Mouse (Mus musculus) intestine, embryonic 15.5 days (tissue): Measurements from ENCODE around the gene Fgd4. TPM values are rescaled to one million over a fixed set of nuclear protein-coding genes. Genes with fewer than 3 reads are reported as not detected.
"Not testable (repeated sequence)": the region's sequence is repeated elsewhere in the genome, so short reads cannot be mapped to it uniquely, and the experiment has no call there.

ENCODE experiments used
- ATAC-seq: fragments of 200-750 bp; cut with Nextera tagmentation; 2 replicates; pipeline ENCODE4 v1.8.0; 2017; ENCODE audit warnings: moderate TSS enrichment, moderate library complexity
- H3K27ac ChIP-seq: fragments of 300-500 bp; sonication (generic); 2 replicates; pipeline ENCODE4 v1.5.1; 2015; ENCODE audit warnings: mild to moderate bottlenecking, inconsistent platforms
- H3K27me3 ChIP-seq: fragments of 300-500 bp; sonication (generic); replicated peaks from 2 replicates; pipeline ENCODE4 v1.6.1; 2015; ENCODE audit warnings: inconsistent platforms
- H3K36me3 ChIP-seq: fragments of 300-500 bp; sonication (generic); 2 replicates; pipeline ENCODE4 v1.6.1; 2015; ENCODE audit warnings: inconsistent platforms
- H3K4me1 ChIP-seq: fragments of 300-500 bp; sonication (generic); replicated peaks from 2 replicates; pipeline ENCODE4 v1.6.1; 2015; ENCODE audit warnings: inconsistent platforms
- H3K4me2 ChIP-seq: fragments of 300-500 bp; sonication (generic); replicated peaks from 2 replicates; pipeline ENCODE4 v1.6.1; 2015; ENCODE audit warnings: mild to moderate bottlenecking, inconsistent platforms
- H3K4me3 ChIP-seq: fragments of 300-500 bp; sonication (generic); replicated peaks from 2 replicates; pipeline ENCODE4 v1.5.1; 2015; ENCODE audit warnings: inconsistent platforms
- H3K9ac ChIP-seq: fragments of 300-500 bp; sonication (generic); 2 replicates; pipeline ENCODE4 v1.6.1; 2015; ENCODE audit warnings: inconsistent platforms
- H3K9me3 ChIP-seq: fragments of 300-500 bp; sonication (generic); 2 replicates; pipeline ENCODE4 v1.6.1; 2016; ENCODE audit warnings: inconsistent platforms
- WGBS: fragments of 180-500 bp; shearing (Covaris S2); methylation state at CpG from one replicate; pipeline ENCODE4 v1.1.7; 2015; 5-methylcytosine and 5-hydroxymethylcytosine counted together
- polyA plus RNA-seq: library from polyadenylated mRNA; unstranded; fragments of >200 nt; fragmentation: Nextera tagmentation; extraction: Ambion mirVana; gene quantifications from 2 replicates; pipeline ENCODE4 v1.2.1, GENCODE M21; 2015

Gene Fgd4
- polyA plus RNA-seq, 1 experiment from 2014 or later: 14.2 TPM

DNA sequence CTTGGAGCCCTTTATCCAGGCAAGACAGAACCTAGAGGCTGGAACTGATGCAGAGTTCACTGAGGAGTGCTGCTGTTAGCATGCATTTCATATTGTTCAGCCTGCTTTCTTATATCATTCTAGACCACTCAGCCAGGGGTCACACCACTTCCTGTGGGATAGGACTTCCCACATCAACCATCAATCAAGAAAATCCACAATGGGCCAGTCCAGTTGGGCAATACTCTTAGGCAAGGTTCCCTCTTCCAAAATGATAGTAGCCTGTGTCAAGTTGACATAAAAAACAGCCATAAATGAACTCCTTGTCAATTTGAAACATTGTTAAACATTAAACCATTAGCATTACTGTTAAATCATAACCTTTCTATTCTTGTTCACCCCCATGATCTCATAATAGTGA lies 34.6 kb downstream of the Fgd4 start:
- no peaks in the 10 kb centered on the region for H3K36me3 ChIP-seq
- no peaks in the 10 kb centered on the region for H3K4me1 ChIP-seq
- H3K9me3 ChIP-seq: no peaks in the 10 kb centered on the region
- no peaks in the 10 kb centered on the region for H3K27me3 ChIP-seq
- H3K4me2 ChIP-seq: no peak overlapping the region
- ATAC-seq: peak; percentile 23; the same call in 1 of the 2 replicates
- H3K9ac ChIP-seq: no peak overlapping the region
- no peak overlapping the region for H3K4me3 ChIP-seq
- no peak overlapping the region for H3K27ac ChIP-seq

DNA sequence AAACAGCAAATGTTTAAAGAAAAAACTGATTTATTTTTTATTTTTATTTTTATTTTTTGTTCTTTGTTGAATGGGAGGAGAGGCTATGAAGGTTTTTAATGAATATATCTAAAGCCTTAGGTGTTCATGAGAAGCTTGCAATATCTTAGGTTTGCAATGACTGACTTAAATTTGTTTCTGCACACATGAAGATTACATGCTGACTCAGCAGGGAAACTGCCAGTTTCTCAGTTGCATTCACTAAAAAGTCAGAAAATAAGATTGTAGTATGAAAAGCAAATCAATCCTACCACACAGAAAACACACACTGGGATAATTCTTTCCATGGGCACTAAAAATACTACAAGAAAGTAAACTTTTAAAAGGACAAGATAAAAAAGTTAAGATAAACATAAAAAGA lies 39.6 kb downstream of the Fgd4 start:
- no peaks in the 10 kb centered on the region for H3K27me3 ChIP-seq
- no peaks in the 10 kb centered on the region for H3K9me3 ChIP-seq

GRCm38 (mm10) chr16:16559878-16560531 lies 40.3 kb downstream of the Fgd4 start:
- H3K4me3 ChIP-seq: peak overlapping the region; percentile 13
- no peaks in the 10 kb centered on the region for H3K9me3 ChIP-seq
- WGBS: 9% methylated on average over 9 of the region's 9 CpGs

More for the DNA sequence above, 39.6 kb downstream of the Fgd4 start:
- H3K27ac ChIP-seq: no peak overlapping the region
- H3K9ac ChIP-seq: no peak overlapping the region
- no peaks in the 10 kb centered on the region for H3K4me1 ChIP-seq
- H3K4me2 ChIP-seq: no peak overlapping the region
- no peak overlapping the region for H3K4me3 ChIP-seq
- ATAC-seq: no peak
- no peaks in the 10 kb centered on the region for H3K36me3 ChIP-seq

GRCm38 (mm10) chr16:16559016-16559877 lies 41.1 kb downstream of the Fgd4 start:
- peak overlapping the region; percentile 13 for H3K4me3 ChIP-seq
- H3K4me2 ChIP-seq: peak overlapping the region; percentile 28
- no peaks in the 10 kb centered on the region for H3K27me3 ChIP-seq
- no peaks in the 10 kb centered on the region for H3K36me3 ChIP-seq
- WGBS: 63% methylated on average over 3 of the region's 3 CpGs
- H3K27ac ChIP-seq: peak overlapping the region; percentile 56; the same call in 1 of the 2 replicates
- no peaks in the 10 kb centered on the region for H3K9me3 ChIP-seq
- H3K9ac ChIP-seq: no peak overlapping the region
- ATAC-seq: no peak
- no peaks in the 10 kb centered on the region for H3K4me1 ChIP-seq

More at GRCm38 (mm10) chr16:16559878-16560531, 40.3 kb downstream of the Fgd4 start:
- Histone ChIP-seq H3K9ac (no peak overlapping the region), H3K4me1 (no peaks in the 10 kb centered on the region), H3K27ac (peak overlapping the region; percentile 56; the same call in 1 of the 2 replicates), H3K27me3 (no peaks in the 10 kb centered on the region), H3K36me3 (no peaks in the 10 kb centered on the region), H3K4me2 (peak overlapping the region; percentile 28)
- peak; percentile 98 for ATAC-seq

DNA sequence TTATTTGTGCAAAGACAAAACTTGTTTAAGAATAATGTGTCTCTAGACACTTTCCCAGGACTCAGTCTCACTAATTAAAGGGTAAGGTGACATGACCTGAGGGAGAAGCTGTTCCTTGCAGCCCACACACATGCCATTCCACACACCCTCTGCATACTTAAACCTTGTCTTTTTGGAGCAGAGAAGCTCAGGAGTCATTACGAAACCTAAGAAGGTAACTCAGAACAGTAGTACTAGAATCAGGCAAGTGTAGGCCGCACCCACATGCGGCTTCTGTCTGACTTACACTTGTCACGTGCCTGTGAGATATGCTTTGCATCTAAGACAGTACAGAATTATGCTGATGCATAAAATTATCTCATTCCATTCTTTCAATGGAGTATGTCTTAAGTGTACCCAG lies 42.6 kb downstream of the Fgd4 start:
- WGBS: 77% methylated on average over 4 of the region's 4 CpGs
- no peak overlapping the region for H3K27ac ChIP-seq
- H3K4me1 ChIP-seq: no peaks in the 10 kb centered on the region
- no peaks in the 10 kb centered on the region for H3K27me3 ChIP-seq
- no peak for ATAC-seq
- H3K4me2 ChIP-seq: no peak overlapping the region
- no peaks in the 10 kb centered on the region for H3K36me3 ChIP-seq
- no peak overlapping the region for H3K4me3 ChIP-seq
- no peak overlapping the region for H3K9ac ChIP-seq
- no peaks in the 10 kb centered on the region for H3K9me3 ChIP-seq

DNA sequence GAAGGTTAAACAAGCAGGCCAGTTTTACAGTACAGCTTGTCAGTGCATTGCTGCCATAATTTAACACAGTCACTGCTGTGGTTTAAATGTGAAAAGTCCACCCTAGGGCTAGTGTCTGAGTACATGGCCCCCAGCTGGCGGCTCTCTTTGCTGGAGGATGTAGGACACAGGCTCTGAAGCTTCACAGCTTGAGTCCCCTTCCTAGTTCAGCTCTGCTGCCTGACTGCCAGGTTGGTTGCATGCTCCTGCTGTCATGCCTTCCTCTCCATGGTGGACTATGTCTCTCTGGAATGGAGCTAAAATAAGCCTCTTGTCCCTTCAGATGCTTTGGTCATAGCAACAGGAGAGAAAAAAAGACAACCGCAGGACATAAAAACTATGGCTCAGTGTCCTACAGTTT lies 46.3 kb downstream of the Fgd4 start:
- no peaks in the 10 kb centered on the region for H3K4me1 ChIP-seq
- WGBS: 73% methylated on average over 2 of the region's 2 CpGs

DNA sequence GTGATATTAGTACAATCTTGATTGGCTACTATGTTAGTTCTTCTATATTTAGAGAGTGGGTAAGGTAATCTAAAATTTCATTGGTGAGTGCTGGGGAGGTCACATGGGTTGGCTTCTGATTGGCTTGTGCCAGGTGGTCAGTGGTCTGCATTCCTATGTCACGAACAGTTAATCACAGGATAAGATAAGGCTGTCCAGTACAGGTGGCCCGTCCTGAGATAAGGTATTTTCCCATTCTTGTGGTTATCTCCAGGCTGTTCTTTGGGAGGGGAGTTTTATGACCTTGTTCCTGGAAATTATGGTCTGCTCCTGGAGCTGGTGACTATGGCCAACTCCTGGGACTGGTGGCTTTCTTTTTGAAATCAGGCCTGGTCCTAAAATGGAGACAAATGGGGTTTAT lies 48.2 kb downstream of the Fgd4 start:
- 50% methylated on average over 2 of the region's 2 CpGs for WGBS
- no peak overlapping the region for H3K9ac ChIP-seq
- no peaks in the 10 kb centered on the region for H3K27me3 ChIP-seq
- no peaks in the 10 kb centered on the region for H3K9me3 ChIP-seq
- no peak overlapping the region for H3K4me2 ChIP-seq
- no peak overlapping the region for H3K4me3 ChIP-seq
- no peak overlapping the region for H3K27ac ChIP-seq
- ATAC-seq: peak; percentile 55
- H3K36me3 ChIP-seq: no peaks in the 10 kb centered on the region
- H3K4me1 ChIP-seq: no peaks in the 10 kb centered on the region

More for the DNA sequence above, 46.3 kb downstream of the Fgd4 start:
- no peaks in the 10 kb centered on the region for H3K36me3 ChIP-seq
- H3K4me3 ChIP-seq: no peak overlapping the region
- no peaks in the 10 kb centered on the region for H3K9me3 ChIP-seq
- ATAC-seq: no peak
- H3K4me2 ChIP-seq: no peak overlapping the region
- no peak overlapping the region for H3K27ac ChIP-seq
- no peak overlapping the region for H3K9ac ChIP-seq
- no peaks in the 10 kb centered on the region for H3K27me3 ChIP-seq

GRCm38 (mm10) chr16:16549105-16549504 lies 51.2 kb downstream of the Fgd4 start:
- WGBS: 75% methylated on average over 2 of the region's 2 CpGs
- no peak overlapping the region for H3K27ac ChIP-seq
- H3K36me3 ChIP-seq: no peaks in the 10 kb centered on the region
- no peaks in the 10 kb centered on the region for H3K9me3 ChIP-seq
- ATAC-seq: no peak
- H3K4me1 ChIP-seq: no peaks in the 10 kb centered on the region
- no peaks in the 10 kb centered on the region for H3K27me3 ChIP-seq
- H3K4me3 ChIP-seq: no peak overlapping the region
- H3K9ac ChIP-seq: no peak overlapping the region
- no peak overlapping the region for H3K4me2 ChIP-seq

- ATAC-seq: 0 out of 2 replicates have a peak, but pooled peaks have one; percentile 35
Observed at GRCm38 (mm10) chr16:16546657-16547056, 53.7 kb downstream of the Fgd4 start.

DNA sequence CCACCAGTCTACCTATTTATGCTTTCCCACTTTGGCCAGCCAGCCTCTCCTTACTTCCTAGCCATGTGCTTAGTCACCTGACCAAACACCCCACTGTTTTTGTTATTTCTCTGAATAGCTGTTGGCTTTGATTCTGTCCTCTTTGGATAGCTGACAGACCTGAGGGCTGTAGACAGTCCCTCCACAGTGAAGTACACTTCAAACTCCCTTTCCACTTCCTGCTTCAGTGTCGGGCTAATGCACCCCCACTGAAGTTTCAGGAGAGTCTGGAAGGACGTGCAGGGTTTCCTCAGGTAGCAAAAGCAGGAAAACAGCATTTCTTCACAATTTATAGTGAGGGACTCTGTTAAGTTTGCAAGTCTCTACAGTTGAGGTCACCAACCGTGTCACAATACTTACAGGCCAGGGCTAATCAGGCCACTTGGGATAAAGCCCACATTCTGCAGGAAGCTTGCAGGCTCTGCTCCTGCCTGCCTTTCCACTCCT lies 57.4 kb downstream of the Fgd4 start:
- 65% methylated on average over 3 of the region's 3 CpGs for WGBS
- Histone ChIP-seq H3K36me3 (no peaks in the 10 kb centered on the region), H3K4me1 (no peaks in the 10 kb centered on the region), H3K4me2 (no peak overlapping the region), H3K4me3 (no peak overlapping the region), H3K27me3 (no peaks in the 10 kb centered on the region), H3K27ac (no peak overlapping the region), H3K9ac (no peak overlapping the region), H3K9me3 (no peaks in the 10 kb centered on the region)
- no peak for ATAC-seq

More at GRCm38 (mm10) chr16:16546657-16547056, 53.7 kb downstream of the Fgd4 start:
- Histone ChIP-seq H3K9ac (no peak overlapping the region), H3K36me3 (no peaks in the 10 kb centered on the region), H3K4me1 (no peaks in the 10 kb centered on the region), H3K4me2 (no peak overlapping the region), H3K4me3 (no peak overlapping the region), H3K27me3 (no peaks in the 10 kb centered on the region), H3K9me3 (no peaks in the 10 kb centered on the region), H3K27ac (no peak overlapping the region)
- WGBS: 67% methylated on average over 1 of the region's 1 CpGs

DNA sequence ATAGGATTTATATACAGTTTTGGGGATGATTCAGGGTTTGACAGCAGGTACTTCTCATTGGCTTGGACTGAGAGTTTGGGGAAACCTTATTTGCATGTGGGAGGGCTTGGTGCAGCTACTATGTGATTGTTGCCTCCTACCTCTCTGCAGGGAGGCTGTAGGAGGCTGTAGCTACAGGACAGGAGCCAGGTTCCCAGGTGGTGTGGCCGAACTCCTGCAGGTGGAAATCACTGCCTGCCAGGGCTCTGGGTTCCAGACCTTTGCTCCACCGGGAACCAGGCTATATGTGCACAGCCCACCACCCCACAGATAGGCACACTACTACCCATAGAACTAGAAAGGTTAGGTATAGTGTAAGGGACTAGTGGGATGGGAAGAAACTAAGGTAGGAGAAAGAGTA lies 61.0 kb downstream of the Fgd4 start:
- not testable (repeated sequence) for H3K4me2 ChIP-seq, H3K4me1 ChIP-seq, H3K9ac ChIP-seq, H3K4me3 ChIP-seq, H3K27me3 ChIP-seq, H3K9me3 ChIP-seq, ATAC-seq, H3K36me3 ChIP-seq, H3K27ac ChIP-seq
- WGBS: 71% methylated on average over 2 of the region's 2 CpGs

GRCm38 (mm10) chr16:16535232-16535631 lies 65.1 kb downstream of the Fgd4 start:
- Histone ChIP-seq H3K27ac (no peak overlapping the region), H3K36me3 (no peaks in the 10 kb centered on the region), H3K27me3 (no peaks in the 10 kb centered on the region), H3K4me3 (no peak overlapping the region), H3K4me2 (no peak overlapping the region), H3K4me1 (0 out of 2 replicates have a peak, but pooled peaks cover 4% of the 10 kb centered on the region), H3K9ac (no peak overlapping the region), H3K9me3 (no peaks in the 10 kb centered on the region)
- 74% methylated on average over 2 of the region's 2 CpGs for WGBS
- no peak for ATAC-seq
